Mouse (Mus musculus) limb, embryonic 12.5 days (tissue): ENCODE measurements around the gene Pnkd. TPM values are rescaled to one million over a fixed set of nuclear protein-coding genes. Genes with fewer than 3 reads are reported as not detected.
"Not testable (repeated sequence)": the region's sequence is repeated elsewhere in the genome, so short reads cannot be mapped to it uniquely, and the experiment has no call there.

Source experiments
- ATAC-seq: fragments of 200-750 bp; cut with Nextera tagmentation; 2 replicates; pipeline ENCODE4 v1.8.0; 2017; ENCODE audit warnings: low read depth, moderate TSS enrichment; ENCODE audit not compliant: insufficient number of reproducible peaks, insufficient read depth, low FRiP score, low TSS enrichment
- H3K27ac ChIP-seq: fragments of 300-500 bp; sonication (generic); 2 replicates; pipeline ENCODE4 v1.5.1; 2016; ENCODE audit warnings: mild to moderate bottlenecking, moderate library complexity
- H3K27me3 ChIP-seq: fragments of 300-500 bp; sonication (generic); 2 replicates; pipeline ENCODE4 v1.6.1; 2016; ENCODE audit warnings: mild to moderate bottlenecking, moderate library complexity
- H3K36me3 ChIP-seq: fragments of 300-500 bp; sonication (generic); 2 replicates; pipeline ENCODE4 v1.6.1; 2016; ENCODE audit warnings: mild to moderate bottlenecking, moderate library complexity
- H3K4me1 ChIP-seq: fragments of 300-500 bp; sonication (generic); replicated peaks from 2 replicates; pipeline ENCODE4 v1.6.1; 2016
- H3K4me2 ChIP-seq: fragments of 300-500 bp; sonication (generic); 2 replicates; pipeline ENCODE4 v1.6.1; 2016; ENCODE audit warnings: mild to moderate bottlenecking, moderate library complexity
- H3K4me3 ChIP-seq: fragments of 300-500 bp; sonication (generic); replicated peaks from 2 replicates; pipeline ENCODE4 v1.5.1; 2016; ENCODE audit warnings: mild to moderate bottlenecking
- H3K9ac ChIP-seq: fragments of 300-500 bp; sonication (generic); replicated peaks from 2 replicates; pipeline ENCODE4 v1.6.1; 2016; ENCODE audit warnings: mild to moderate bottlenecking, moderate library complexity
- H3K9me3 ChIP-seq: fragments of 300-500 bp; sonication (generic); 2 replicates; pipeline ENCODE4 v1.6.1; 2016; ENCODE audit warnings: mild to moderate bottlenecking, moderate library complexity
- WGBS: fragments of 180-500 bp; shearing (Covaris S2); methylation state at CpG from one replicate; pipeline ENCODE4 v1.1.7; 2016; 5-methylcytosine and 5-hydroxymethylcytosine counted together
- polyA plus RNA-seq: library from polyadenylated mRNA; unstranded; fragments of >200 nt; fragmentation: Nextera tagmentation; extraction: Ambion mirVana; gene quantifications from 2 replicates; pipeline ENCODE4 v1.2.1, GENCODE M21; 2016

Pnkd gene
- polyA plus RNA-seq, 1 experiment from 2014 or later, result 106 TPM

DNA sequence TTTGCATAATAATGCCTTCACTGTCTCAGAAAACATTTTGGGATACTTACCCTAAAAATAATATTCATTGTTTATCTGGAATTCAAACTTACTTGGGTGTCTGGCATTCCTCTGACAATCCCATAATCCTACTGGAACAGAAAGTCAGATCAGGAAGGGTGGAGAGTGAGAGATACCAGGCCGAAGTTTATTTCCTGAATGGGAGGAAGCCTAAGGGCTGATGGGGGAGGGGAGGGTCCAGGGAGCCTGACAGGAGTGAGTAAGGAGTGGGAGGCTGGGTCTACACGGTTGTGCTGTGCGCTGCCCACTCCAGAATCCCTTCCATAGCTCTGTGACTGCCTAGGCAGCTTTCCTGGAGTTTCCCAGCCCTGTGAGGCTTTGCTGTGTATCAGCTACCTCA, 25.0 kb downstream of the Pnkd start:
- 35% methylated on average over 3 of the region's 3 CpGs for WGBS
- no peak overlapping the region for H3K4me2 ChIP-seq
- H3K4me1 ChIP-seq, result no peaks in the 10 kb centered on the region
- no peak overlapping the region for H3K27ac ChIP-seq
- H3K27me3 ChIP-seq, result no peaks in the 10 kb centered on the region
- ATAC-seq, result no peak
- H3K4me3 ChIP-seq, result no peak overlapping the region
- 0 out of 2 replicates have a peak, but pooled peaks cover 4% of the 10 kb centered on the region for H3K9me3 ChIP-seq
- no peaks in the 10 kb centered on the region for H3K36me3 ChIP-seq
- H3K9ac ChIP-seq, result no peak overlapping the region

DNA sequence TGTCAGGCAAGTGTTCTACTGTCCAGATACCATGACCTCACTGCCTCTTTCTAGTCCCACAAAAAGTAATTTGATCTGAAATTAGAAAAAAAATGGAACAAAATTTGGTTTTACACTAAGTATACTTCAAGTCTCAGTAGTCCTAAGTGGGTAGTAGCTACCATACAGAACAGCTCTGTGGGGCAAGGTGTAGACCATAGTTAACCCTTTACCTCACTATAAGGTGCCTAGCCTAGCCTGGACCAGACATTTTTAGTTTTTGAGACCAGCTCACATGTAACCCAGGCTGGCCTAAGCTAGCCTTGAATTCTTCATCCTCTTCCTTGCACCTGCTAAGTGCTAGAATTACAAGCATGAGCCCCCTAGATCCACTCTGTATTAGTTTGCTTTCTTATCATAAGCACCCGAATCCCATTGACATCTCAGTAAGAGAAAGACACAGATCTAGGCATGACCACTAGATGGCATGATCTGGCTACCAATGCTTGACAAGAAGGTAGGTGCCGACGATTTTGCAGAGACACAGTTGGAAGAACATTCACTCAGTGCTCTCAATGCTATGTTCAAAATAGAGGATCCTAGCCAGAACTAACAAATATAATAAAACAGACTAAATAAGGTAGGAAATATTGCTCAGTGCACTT, 28.4 kb downstream of the Pnkd start:
- no peaks in the 10 kb centered on the region for H3K27me3 ChIP-seq
- WGBS, result 10% methylated on average over 3 of the region's 3 CpGs
- H3K9me3 ChIP-seq, result 0 out of 2 replicates have a peak, but pooled peaks cover 4% of the 10 kb centered on the region
- H3K4me2 ChIP-seq, result no peak overlapping the region
- no peaks in the 10 kb centered on the region for H3K36me3 ChIP-seq
- no peak overlapping the region for H3K27ac ChIP-seq
- H3K4me3 ChIP-seq, result no peak overlapping the region
- ATAC-seq, result no peak; the same call in 1 of the 2 replicates
- no peak overlapping the region for H3K9ac ChIP-seq
- peaks cover 9% of the 10 kb centered on the region for H3K4me1 ChIP-seq

DNA sequence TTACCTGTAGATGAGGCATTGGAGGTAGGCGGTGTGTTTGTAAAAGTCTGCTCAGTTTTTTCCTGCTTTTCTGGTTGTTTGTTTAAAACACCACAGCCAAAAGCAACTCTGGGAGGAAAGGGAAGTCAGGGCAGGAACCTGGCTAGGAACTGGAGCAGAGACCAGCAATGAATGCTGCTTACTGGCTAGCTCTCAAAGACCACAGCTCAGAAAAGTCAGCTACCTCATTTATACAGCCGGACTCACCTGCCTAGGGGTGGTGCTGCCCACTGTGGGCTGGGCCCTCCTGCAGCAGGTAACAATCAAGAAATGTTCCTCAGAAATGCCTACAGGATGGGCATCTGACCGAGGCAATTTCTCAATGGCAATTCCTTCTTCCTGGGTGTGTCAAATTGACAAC, 30.1 kb downstream of the Pnkd start:
- Histone ChIP-seq H3K9ac (no peak overlapping the region), H3K27ac (no peak overlapping the region), H3K4me1 (peaks cover 9% of the 10 kb centered on the region), H3K4me2 (no peak overlapping the region), H3K9me3 (0 out of 2 replicates have a peak, but pooled peaks cover 4% of the 10 kb centered on the region), H3K27me3 (no peaks in the 10 kb centered on the region), H3K36me3 (no peaks in the 10 kb centered on the region), H3K4me3 (no peak overlapping the region)
- 87% methylated on average over 3 of the region's 3 CpGs for WGBS
- ATAC-seq, result no peak

DNA sequence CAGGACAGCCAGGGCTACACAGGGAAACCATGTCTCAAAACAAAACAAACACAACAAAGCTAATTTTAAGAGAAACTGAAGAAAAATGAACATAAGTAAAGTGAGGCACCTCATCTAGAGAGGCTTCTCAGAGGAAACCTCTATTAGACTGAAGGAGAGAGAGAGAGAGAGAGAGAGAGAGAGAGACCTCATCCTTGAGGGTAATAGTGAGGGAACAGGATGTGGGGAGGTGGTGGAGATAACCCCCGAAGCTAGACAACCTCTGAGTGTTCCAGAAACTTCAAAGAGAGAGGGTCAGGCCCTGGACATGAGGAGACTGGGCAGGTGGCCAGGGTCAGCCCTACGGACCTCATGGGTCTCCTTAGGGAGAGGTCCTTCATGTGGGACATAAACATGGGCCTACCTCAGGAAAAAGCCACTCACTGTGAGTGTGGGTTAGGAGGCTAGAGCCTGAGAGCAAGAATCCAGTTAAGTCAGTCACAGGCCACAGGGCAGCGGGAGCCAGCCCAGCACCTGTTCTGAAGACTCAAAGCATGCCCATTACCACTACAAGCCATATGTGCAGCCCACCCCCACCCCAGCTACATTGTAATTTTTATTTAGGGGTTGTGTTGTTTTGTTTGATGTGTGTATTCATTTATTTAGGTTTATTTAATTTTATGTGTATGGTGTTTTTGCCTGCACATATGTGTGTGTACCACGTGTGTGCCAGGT, 31.5 kb downstream of the Pnkd start:
- Histone ChIP-seq H3K4me1 (peaks cover 9% of the 10 kb centered on the region), H3K9me3 (0 out of 2 replicates have a peak, but pooled peaks cover 2% of the 10 kb centered on the region), H3K27me3 (no peaks in the 10 kb centered on the region), H3K9ac (no peak overlapping the region), H3K4me3 (no peak overlapping the region), H3K4me2 (no peak overlapping the region), H3K27ac (no peak overlapping the region), H3K36me3 (no peaks in the 10 kb centered on the region)
- no peak for ATAC-seq
- 74% methylated on average over 4 of the region's 4 CpGs for WGBS

DNA sequence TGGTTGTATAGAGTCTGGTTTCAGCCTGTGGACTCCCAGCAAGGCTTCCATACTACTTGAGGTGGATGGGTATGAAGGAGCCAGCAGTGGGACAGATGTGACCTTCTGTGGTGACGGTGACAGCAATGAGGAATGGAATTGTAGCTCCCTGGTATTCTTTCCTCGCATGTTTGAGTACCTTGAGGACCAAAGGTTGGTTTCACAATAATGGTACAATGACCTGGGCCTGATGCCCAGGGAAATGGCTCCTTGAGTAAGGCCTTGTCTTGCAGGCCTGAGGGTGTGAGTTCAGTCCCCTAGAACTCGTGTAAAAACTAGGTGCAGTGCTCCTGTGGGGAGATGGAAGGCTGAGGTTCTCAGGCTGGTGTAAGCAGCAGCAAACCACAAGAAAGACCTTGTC, 34.0 kb downstream of the Pnkd start:
- WGBS, result 89% methylated on average over 3 of the region's 3 CpGs

DNA sequence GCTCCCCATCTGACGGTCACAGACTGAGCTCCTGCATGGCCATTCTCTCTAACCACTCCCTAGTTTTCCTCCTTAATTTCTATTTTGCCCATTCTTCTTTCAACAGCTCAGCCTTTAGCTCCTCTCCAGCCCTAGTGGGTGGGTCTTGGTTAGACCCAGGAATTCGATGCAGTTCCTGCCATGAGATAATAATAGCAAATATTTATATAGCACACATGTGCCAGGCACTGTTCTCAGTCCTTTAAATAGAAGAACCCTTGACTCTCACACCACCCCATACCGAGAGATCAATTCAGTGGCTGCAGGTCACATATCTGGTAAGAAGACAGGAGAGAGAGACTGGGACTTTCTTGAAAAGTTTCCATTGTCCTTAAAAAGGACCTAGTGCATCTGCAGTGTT, 36.7 kb downstream of the Pnkd start:
- H3K4me2 ChIP-seq, result no peak overlapping the region
- H3K27ac ChIP-seq, result no peak overlapping the region
- peaks cover 9% of the 10 kb centered on the region for H3K4me1 ChIP-seq
- H3K27me3 ChIP-seq, result no peaks in the 10 kb centered on the region
- no peak overlapping the region for H3K9ac ChIP-seq
- H3K4me3 ChIP-seq, result no peak overlapping the region
- WGBS, result 86% methylated on average over 3 of the region's 3 CpGs
- no peak for ATAC-seq
- no peaks in the 10 kb centered on the region for H3K36me3 ChIP-seq
- no peaks in the 10 kb centered on the region for H3K9me3 ChIP-seq

More for the DNA sequence above, 34.0 kb downstream of the Pnkd start:
- H3K27ac ChIP-seq, result no peak overlapping the region
- H3K4me3 ChIP-seq, result no peak overlapping the region
- no peaks in the 10 kb centered on the region for H3K9me3 ChIP-seq
- no peak for ATAC-seq
- no peak overlapping the region for H3K4me2 ChIP-seq
- H3K9ac ChIP-seq, result no peak overlapping the region
- peaks cover 9% of the 10 kb centered on the region for H3K4me1 ChIP-seq
- no peaks in the 10 kb centered on the region for H3K36me3 ChIP-seq
- no peaks in the 10 kb centered on the region for H3K27me3 ChIP-seq

DNA sequence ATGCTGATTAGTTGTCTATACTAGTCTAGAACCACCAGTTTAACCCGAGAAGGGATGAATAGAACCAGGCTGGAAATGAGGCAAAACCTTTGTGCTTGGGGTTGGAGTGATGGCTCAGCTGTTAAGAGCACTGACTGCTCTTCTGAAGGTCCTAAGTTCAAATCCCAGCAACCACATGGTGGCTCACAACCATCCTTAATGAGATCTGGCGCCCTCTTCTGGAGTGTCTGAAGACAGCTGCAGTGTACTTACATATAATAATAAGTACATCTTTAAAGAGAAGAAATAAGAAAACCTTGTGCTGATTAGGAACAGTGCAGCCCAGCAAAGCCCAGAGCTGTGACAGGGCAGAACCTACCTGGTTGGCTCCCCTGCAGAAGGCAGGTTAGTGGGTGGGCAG, 42.2 kb downstream of the Pnkd start:
- ATAC-seq, H3K9me3 ChIP-seq, H3K36me3 ChIP-seq, H3K4me2 ChIP-seq, H3K27me3 ChIP-seq, H3K9ac ChIP-seq, H3K4me1 ChIP-seq, H3K4me3 ChIP-seq, H3K27ac ChIP-seq: not testable (repeated sequence)
- whole genome bisulfite sequencing, result 71% methylated on average over 2 of the region's 2 CpGs

DNA sequence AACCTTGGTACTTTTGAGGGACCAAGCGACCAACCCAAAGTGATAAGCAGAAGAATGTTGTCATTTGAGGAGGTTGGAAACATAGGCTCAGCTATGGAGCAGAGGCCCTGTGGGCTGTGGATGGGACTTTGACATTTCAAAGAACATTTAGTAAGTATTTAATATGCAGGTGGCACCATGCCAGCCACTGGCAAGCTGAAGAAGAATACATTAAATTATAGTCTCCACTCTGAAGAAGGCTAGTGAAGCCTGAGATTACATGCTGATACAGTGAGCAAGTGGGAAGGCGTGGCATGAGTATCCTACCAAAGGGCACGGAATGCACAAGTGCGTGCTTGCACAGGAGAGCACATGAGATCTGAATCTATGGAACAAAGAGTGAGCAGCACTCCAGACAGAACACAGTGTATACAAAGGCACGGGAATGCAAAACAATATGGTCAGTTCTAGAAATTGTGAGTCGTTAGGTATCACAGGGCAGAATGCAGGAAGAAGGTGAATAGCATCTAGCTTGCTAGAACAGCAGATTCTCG, 45.2 kb downstream of the Pnkd start:
- H3K4me3 ChIP-seq, result no peak overlapping the region
- peaks cover 4% of the 10 kb centered on the region; the same call in 1 of the 2 replicates for H3K36me3 ChIP-seq
- no peaks in the 10 kb centered on the region for H3K9me3 ChIP-seq
- no peak for ATAC-seq
- H3K27me3 ChIP-seq, result no peaks in the 10 kb centered on the region
- H3K4me2 ChIP-seq, result no peak overlapping the region
- H3K4me1 ChIP-seq, result peaks cover 18% of the 10 kb centered on the region
- no peak overlapping the region for H3K27ac ChIP-seq
- no peak overlapping the region for H3K9ac ChIP-seq
- WGBS, result 87% methylated on average over 7 of the region's 7 CpGs

DNA sequence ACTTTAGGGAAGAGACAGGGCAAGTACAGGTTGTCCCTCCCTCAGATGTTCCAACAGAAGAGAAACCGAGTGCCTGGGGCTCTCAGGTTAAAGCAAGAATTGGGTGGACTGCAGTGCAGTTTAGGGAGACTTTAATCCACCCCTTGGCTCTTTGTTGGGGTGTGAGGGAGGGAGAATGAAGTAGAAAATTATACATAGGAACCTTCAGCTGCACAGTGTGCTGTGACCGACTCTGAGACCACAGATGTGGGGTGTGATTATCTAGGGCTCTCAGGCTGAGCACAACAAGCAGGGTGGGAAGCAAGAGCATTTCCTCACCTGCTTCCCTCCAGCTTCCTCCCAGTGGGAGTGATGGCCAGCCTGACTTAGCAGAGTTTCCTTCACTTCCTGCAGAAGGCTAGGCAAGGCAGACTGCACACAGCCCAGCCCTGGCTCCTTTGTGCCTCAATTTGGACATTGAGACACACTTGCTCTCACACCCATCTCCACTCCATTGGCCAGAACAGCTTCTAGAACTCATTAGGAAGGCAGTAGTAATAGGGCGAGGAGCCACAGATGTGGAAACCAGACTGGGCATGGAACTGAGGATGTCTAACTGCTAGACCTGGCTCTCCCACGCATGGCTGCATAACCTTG, 46.4 kb downstream of the Pnkd start:
- WGBS, result 83% methylated on average over 4 of the region's 4 CpGs
- Histone ChIP-seq H3K9me3 (no peaks in the 10 kb centered on the region), H3K4me3 (no peak overlapping the region), H3K27me3 (no peaks in the 10 kb centered on the region), H3K4me2 (no peak overlapping the region), H3K4me1 (peaks cover 26% of the 10 kb centered on the region), H3K36me3 (peaks cover 9% of the 10 kb centered on the region; the same call in 1 of the 2 replicates), H3K27ac (no peak overlapping the region), H3K9ac (no peak overlapping the region)
- no peak for ATAC-seq

DNA sequence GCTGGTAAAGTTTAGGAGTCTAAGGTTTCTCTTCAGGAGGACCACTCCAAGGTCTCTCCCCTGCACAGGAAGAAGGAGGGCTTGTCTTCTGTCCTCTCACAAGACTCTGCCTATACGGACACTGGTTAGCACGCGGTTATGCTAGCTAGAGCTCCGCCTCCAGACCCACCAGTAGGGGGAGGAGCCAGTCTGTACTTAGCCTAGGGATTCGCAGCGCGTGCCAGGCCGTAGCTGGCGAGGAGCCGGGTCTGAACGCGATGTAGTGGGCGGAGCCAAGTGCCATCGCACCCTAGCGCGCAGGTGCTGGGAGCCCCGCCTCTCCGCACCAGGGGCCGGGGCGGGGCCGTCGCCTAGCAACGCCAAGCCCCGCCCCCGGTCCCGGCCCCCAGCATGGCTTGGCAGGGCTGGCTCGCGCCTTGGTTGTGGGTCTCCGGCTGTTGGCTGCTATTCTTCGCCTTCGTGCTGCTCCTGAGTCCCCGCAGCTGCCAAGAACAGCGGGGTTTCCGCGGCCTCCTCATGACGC, 47.6 kb downstream of the Pnkd start:
- under 1% methylated on average over 36 of the region's 36 CpGs for WGBS

DNA sequence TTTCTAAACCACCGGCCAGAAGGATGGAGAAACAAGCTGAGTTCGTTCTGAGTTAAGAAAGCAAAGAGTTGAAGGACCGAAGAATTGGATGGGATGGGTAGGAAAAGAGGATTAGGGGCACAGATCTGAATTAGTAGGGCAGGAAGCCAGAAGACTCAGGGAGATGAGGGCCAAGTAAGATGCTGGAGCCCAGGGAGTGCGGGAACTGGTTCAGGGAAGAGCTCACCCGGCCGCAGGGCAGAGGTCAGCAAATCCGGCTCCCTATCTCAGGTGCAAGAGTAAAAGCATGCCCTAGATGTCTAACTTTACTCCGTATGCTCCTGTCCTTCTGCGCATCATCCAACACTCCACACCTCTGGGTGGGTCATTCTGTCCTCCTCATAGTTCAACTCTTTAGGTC, 48.2 kb downstream of the Pnkd start:
- peak overlapping the region; percentile 92 for H3K4me2 ChIP-seq
- peaks cover 26% of the 10 kb centered on the region for H3K4me1 ChIP-seq
- H3K27ac ChIP-seq, result peak overlapping the region; percentile 79
- no peak for ATAC-seq
- H3K27me3 ChIP-seq, result no peaks in the 10 kb centered on the region
- no peaks in the 10 kb centered on the region for H3K9me3 ChIP-seq
- H3K4me3 ChIP-seq, result peak overlapping the region; percentile 56
- H3K36me3 ChIP-seq, result peaks cover 13% of the 10 kb centered on the region; the same call in 1 of the 2 replicates
- H3K9ac ChIP-seq, result peak overlapping the region; percentile 63
- WGBS, result 4% methylated on average over 9 of the region's 9 CpGs

More for the DNA sequence above, 47.6 kb downstream of the Pnkd start:
- peak overlapping the region; percentile 56 for H3K4me3 ChIP-seq
- peak overlapping the region; percentile 92 for H3K4me2 ChIP-seq
- H3K9me3 ChIP-seq, result no peaks in the 10 kb centered on the region
- ATAC-seq, result peak; percentile 96
- peak overlapping the region; percentile 79 for H3K27ac ChIP-seq
- H3K9ac ChIP-seq, result peak overlapping the region; percentile 63
- H3K36me3 ChIP-seq, result peaks cover 13% of the 10 kb centered on the region; the same call in 1 of the 2 replicates
- H3K4me1 ChIP-seq, result peaks cover 26% of the 10 kb centered on the region
- no peaks in the 10 kb centered on the region for H3K27me3 ChIP-seq
